8 mouse cellular contexts compared by ENCODE assay signal in genomic region chr11:16559001-16559699, GRCm38 (mm10). TPM values are rescaled to one million over a fixed set of nuclear protein-coding genes. Genes with fewer than 3 reads are reported as not detected.
DNase-seq lines count a peak whose midpoint lies in the region; ATAC-seq lines count a peak whose summit lies in the region.

No protein-coding gene starts in this region.

- 37% methylated on average over 16 of the region's 16 CpGs for WGBS in heart, embryonic 13.5 days
- 66% methylated on average over 16 of the region's 16 CpGs for WGBS in forebrain, embryonic 16.5 days

- intact Hi-C loops in heart, postnatal 25 days (cut with DNase I), result no loop called here

- H3K27me3 ChIP-seq in heart, embryonic 13.5 days (replicated peaks), result no peaks in the 10 kb centered on the region
- no peaks in the 10 kb centered on the region for H3K27me3 ChIP-seq in forebrain, embryonic 16.5 days (replicated peaks; ENCODE audit: control insufficient read depth, insufficient read depth, low read length)

- peak overlapping the region; percentile 6; the same call in 1 of the 2 replicates for H3K9ac ChIP-seq in heart, embryonic 13.5 days
- H3K9ac ChIP-seq in forebrain, embryonic 16.5 days (replicated peaks; ENCODE audit: low read depth, low read length), result no peak overlapping the region

- H3K4me1 ChIP-seq in heart, embryonic 13.5 days, result peaks cover 7% of the 10 kb centered on the region; the same call in 1 of the 2 replicates
- no peaks in the 10 kb centered on the region for H3K4me1 ChIP-seq in forebrain, embryonic 16.5 days (replicated peaks; ENCODE audit: control insufficient read depth, insufficient read depth, low read length)

- no peaks in the 10 kb centered on the region for H3K36me3 ChIP-seq in heart, embryonic 13.5 days
- no peaks in the 10 kb centered on the region for H3K36me3 ChIP-seq in forebrain, embryonic 16.5 days (ENCODE audit: control insufficient read depth, insufficient read depth)

- no peak overlapping the region for H3K4me3 ChIP-seq in heart, embryonic 13.5 days
- H3K4me3 ChIP-seq in forebrain, embryonic 16.5 days (replicated peaks; ENCODE audit: low read length), result no peak overlapping the region

- peak; percentile 3 for DNase-seq in heart, adult 8-10 months (ENCODE audit: low spot score)
- DNase-seq in heart, postnatal 25 days (ENCODE audit: low spot score), result no peak
- peak; percentile 48 for DNase-seq in R1 (ENCODE audit: low read depth, low spot score)
- peak; percentile 31 for DNase-seq in liver
- DNase-seq in layer of hippocampus, postnatal 10 days (ENCODE audit: low spot score in 2 of 2), result no peak
- DNase-seq in left cerebral cortex, adult 18-20 months (ENCODE audit: low spot score in 2 of 2), result no peak

- H3K4me2 ChIP-seq in heart, embryonic 13.5 days, result peak overlapping the region; percentile 28
- H3K4me2 ChIP-seq in forebrain, embryonic 16.5 days (ENCODE audit: low read length), result no peak overlapping the region

- ATAC-seq in heart, embryonic 13.5 days (ENCODE audit: extremely low read depth, insufficient number of reproducible peaks, low FRiP score, low TSS enrichment), result no peak
- no peak for ATAC-seq in forebrain, embryonic 16.5 days

- H3K9me3 ChIP-seq in heart, embryonic 13.5 days, result no peaks in the 10 kb centered on the region
- H3K9me3 ChIP-seq in forebrain, embryonic 16.5 days (ENCODE audit: control insufficient read depth, low read length), result no peaks in the 10 kb centered on the region

- peak overlapping the region; percentile 67 for H3K27ac ChIP-seq in heart, embryonic 13.5 days (replicated peaks)
- no peak overlapping the region for H3K27ac ChIP-seq in forebrain, embryonic 16.5 days (ENCODE audit: low read length)

RNA-seq across cellular contexts. Expression of gene Sec61g, which starts 50.9 kb away (rescaled TPM):
- total RNA-seq in heart, adult 8-10 months (2022), result 1 to 10 TPM; 2.4 to 6.1 (median 3.8) TPM
- total RNA-seq in heart, postnatal 25 days (2021), result 1 to 10 TPM; 2.9 to 3.4 TPM
- 30.5 and 31.4 TPM in 2 replicates for polyA plus RNA-seq in heart, embryonic 13.5 days (2015; fragmentation: Nextera tagmentation; extraction: Ambion mirVana)
- 10 to 100 TPM in 1 of 2 experiments, 1 to 10 TPM in 1; 9.4 to 14.1 TPM for total RNA-seq in layer of hippocampus, postnatal 10 days (2021)
- 25.9 and 29.3 TPM in 2 replicates for polyA plus RNA-seq in forebrain, embryonic 16.5 days (2015; fragmentation: Nextera tagmentation; extraction: Ambion mirVana)
- 10 to 100 TPM; 11.0 to 12.3 TPM for total RNA-seq in left cerebral cortex, adult 18-20 months (2021)

Comparison
In these comparisons a context has a peak if more than half of its experiments do, and no peak if none do; other contexts are left out.
1. DNase-seq: peak in heart, adult 8-10 months (single experiment), R1 (single experiment) and liver (single experiment); none in heart, postnatal 25 days (single experiment), layer of hippocampus, postnatal 10 days (0 of 2) and left cerebral cortex, adult 18-20 months (0 of 2).